In genomic region chr1:184059814-184060213, GRCm38 (mm10) we compare ENCODE assay signal across 14 mouse cellular contexts. TPM values are rescaled to one million over a fixed set of nuclear protein-coding genes. Genes with fewer than 3 reads are reported as not detected.
A peak's percentile ranks its signal among the peaks of the same experiment; 100 is the strongest.
DNase-seq lines count a peak whose midpoint lies in the region; ATAC-seq and TF ChIP-seq lines count a peak whose summit lies in the region.
"Had no signal": no experiment of that assay in that cellular context is flagged by ENCODE, and none has a peak within 500 bp of the region (broad histone marks: within the 10 kb centered on the region; RNA-seq: fewer than 3 reads in every experiment).

No protein-coding gene starts in this region.

- no peaks in the 10 kb centered on the region for H3K36me3 ChIP-seq in heart, postnatal 0 days (replicated peaks; ENCODE audit: control insufficient read depth, insufficient read depth, low read length)
- no peaks in the 10 kb centered on the region for H3K36me3 ChIP-seq in lung, postnatal 0 days (ENCODE audit: insufficient read depth, low read length)
- H3K36me3 ChIP-seq in stomach, embryonic 16.5 days (ENCODE audit: control insufficient read depth, insufficient read depth, low read length): no peaks in the 10 kb centered on the region
- no peaks in the 10 kb centered on the region for H3K36me3 ChIP-seq in hindbrain, embryonic 14.5 days (replicated peaks; ENCODE audit: control insufficient read depth, insufficient read depth)
- H3K36me3 ChIP-seq: neural tube, embryonic 12.5 days had no signal

- no peak for TF ChIP-seq CTCF in heart, postnatal 0 days (IDR thresholded peaks at IDR 0.05; ENCODE audit: low read depth)
- no peak for TF ChIP-seq CTCF in lung, postnatal 0 days (IDR thresholded peaks at IDR 0.05)

- H3K9ac ChIP-seq in heart, postnatal 0 days (replicated peaks; ENCODE audit: low read depth, low read length): no peak overlapping the region
- no peak overlapping the region for H3K9ac ChIP-seq in lung, postnatal 0 days (replicated peaks; ENCODE audit: low read depth)
- no peak overlapping the region for H3K9ac ChIP-seq in stomach, embryonic 16.5 days (ENCODE audit: low read length)
- no peak overlapping the region for H3K9ac ChIP-seq in hindbrain, embryonic 14.5 days
- H3K9ac ChIP-seq: forebrain, postnatal 0 days; neural tube, embryonic 12.5 days had no signal

- intact Hi-C loops in heart, postnatal 25 days (cut with DNase I): no loop called here

- no peak overlapping the region for H3K4me2 ChIP-seq in heart, postnatal 0 days (ENCODE audit: low read depth, low read length)
- no peak overlapping the region for H3K4me2 ChIP-seq in lung, postnatal 0 days (replicated peaks; ENCODE audit: low read depth, low read length)
- H3K4me2 ChIP-seq in stomach, embryonic 16.5 days (ENCODE audit: low read depth, low read length): no peak overlapping the region
- no peak overlapping the region for H3K4me2 ChIP-seq in hindbrain, embryonic 14.5 days (replicated peaks)
- H3K4me2 ChIP-seq: neural tube, embryonic 12.5 days had no signal

- no peak for ATAC-seq in CD4-positive, CD25-positive, alpha-beta regulatory T cell, adult 4 months
- ATAC-seq in heart, postnatal 0 days (ENCODE audit: insufficient read depth, low read depth): no peak
- no peak for ATAC-seq in lung, postnatal 0 days
- no peak for ATAC-seq in stomach, embryonic 16.5 days (ENCODE audit: insufficient read depth, low FRiP score)
- no peak for ATAC-seq in hindbrain, embryonic 14.5 days (ENCODE audit: low FRiP score)
- ATAC-seq: Patski had no signal

- 87% methylated on average over 3 of the region's 3 CpGs for WGBS in heart, postnatal 0 days
- WGBS in lung, postnatal 0 days: 60% methylated on average over 3 of the region's 3 CpGs
- 72% methylated on average over 3 of the region's 3 CpGs for WGBS in stomach, embryonic 16.5 days
- WGBS in hindbrain, embryonic 14.5 days: 93% methylated on average over 3 of the region's 3 CpGs

- DNase-seq in CD4-positive, CD25-positive, alpha-beta regulatory T cell, adult 2 months (ENCODE audit: low read depth, low spot score): peak; percentile 2
- no peak for DNase-seq in heart, postnatal 0 days (ENCODE audit: low spot score)
- no peak for DNase-seq in heart, postnatal 25 days (ENCODE audit: low spot score)
- DNase-seq in lung, postnatal 0 days (ENCODE audit: low spot score): no peak
- DNase-seq in lung, postnatal 10 days: no peak
- DNase-seq in hindbrain, embryonic 14.5 days (ENCODE audit: low spot score): no peak
- DNase-seq: cerebellum, postnatal 25 days; spleen, adult 18-20 months had no signal

- H3K4me1 ChIP-seq in heart, postnatal 0 days (ENCODE audit: control insufficient read depth, insufficient read depth): peaks cover 43% of the 10 kb centered on the region
- peaks cover 13% of the 10 kb centered on the region; the same call in 1 of the 2 replicates for H3K4me1 ChIP-seq in lung, postnatal 0 days (ENCODE audit: insufficient read depth, low read depth, low read length)
- peaks cover 25% of the 10 kb centered on the region for H3K4me1 ChIP-seq in stomach, embryonic 16.5 days (ENCODE audit: control insufficient read depth, insufficient read depth, low read length)
- H3K4me1 ChIP-seq in hindbrain, embryonic 14.5 days (replicated peaks; ENCODE audit: control insufficient read depth, insufficient read depth, low read length): no peaks in the 10 kb centered on the region
- H3K4me1 ChIP-seq: neural tube, embryonic 12.5 days had no signal

- no peak overlapping the region for H3K4me3 ChIP-seq in heart, postnatal 0 days (ENCODE audit: low read depth, low read length)
- no peak overlapping the region for H3K4me3 ChIP-seq in lung, postnatal 0 days (ENCODE audit: low read depth, low read length)
- H3K4me3 ChIP-seq in stomach, embryonic 16.5 days (replicated peaks; ENCODE audit: low read length): no peak overlapping the region
- H3K4me3 ChIP-seq in hindbrain, embryonic 14.5 days (replicated peaks; ENCODE audit: low read length): no peak overlapping the region
- H3K4me3 ChIP-seq: layer of hippocampus, adult 2 months; neural tube, embryonic 12.5 days had no signal

- H3K27ac ChIP-seq in heart, postnatal 0 days (ENCODE audit: low read depth): peak overlapping the region; percentile 66
- H3K27ac ChIP-seq in lung, postnatal 0 days (ENCODE audit: low read length): peak overlapping the region; percentile 76
- peak overlapping the region; percentile 31 for H3K27ac ChIP-seq in stomach, embryonic 16.5 days (ENCODE audit: low read length)
- no peak overlapping the region for H3K27ac ChIP-seq in hindbrain, embryonic 14.5 days
- H3K27ac ChIP-seq: neural tube, embryonic 12.5 days had no signal

- no peaks in the 10 kb centered on the region for H3K27me3 ChIP-seq in heart, postnatal 0 days (ENCODE audit: control insufficient read depth, insufficient read depth, low read length)
- no peaks in the 10 kb centered on the region for H3K27me3 ChIP-seq in lung, postnatal 0 days (replicated peaks; ENCODE audit: insufficient read depth, low read length)
- no peaks in the 10 kb centered on the region for H3K27me3 ChIP-seq in stomach, embryonic 16.5 days (ENCODE audit: control insufficient read depth, insufficient read depth, low read length)
- no peaks in the 10 kb centered on the region for H3K27me3 ChIP-seq in hindbrain, embryonic 14.5 days (ENCODE audit: control insufficient read depth, insufficient read depth, low read length)
- H3K27me3 ChIP-seq: neural tube, embryonic 12.5 days; Patski had no signal

- H3K9me3 ChIP-seq in heart, postnatal 0 days (replicated peaks; ENCODE audit: control insufficient read depth, low read length): no peaks in the 10 kb centered on the region
- H3K9me3 ChIP-seq in lung, postnatal 0 days (ENCODE audit: low read length): no peaks in the 10 kb centered on the region
- H3K9me3 ChIP-seq in stomach, embryonic 16.5 days (replicated peaks; ENCODE audit: control insufficient read depth, low read length): no peaks in the 10 kb centered on the region
- H3K9me3 ChIP-seq in hindbrain, embryonic 14.5 days (ENCODE audit: control insufficient read depth, low read length): no peaks in the 10 kb centered on the region
- H3K9me3 ChIP-seq: neural tube, embryonic 12.5 days had no signal

- no peak for TF ChIP-seq EP300 in heart, postnatal 0 days (IDR thresholded peaks at IDR 0.05; ENCODE audit: low read depth)
- TF ChIP-seq EP300 in lung, postnatal 0 days (IDR thresholded peaks at IDR 0.05): no peak

RNA-seq across cellular contexts. Expression of gene 1700056E22Rik, which starts 25.7 kb away (rescaled TPM):
- under 1 TPM in 1 of 2 experiments, not detected in 1; 0.94 TPM for polyA plus RNA-seq in CD4-positive, CD25-positive, alpha-beta regulatory T cell, adult 4 months (2017; shearing (Covaris generic))
- not detected in 2 replicates for total RNA-seq in heart, postnatal 0 days (2014; rRNA removed; ENCODE audit: low replicate concordance)
- 2.2 and 3.0 TPM in 2 replicates for polyA plus RNA-seq in heart, postnatal 0 days (2015; fragmentation: Nextera tagmentation; extraction: Ambion mirVana)
- under 1 TPM; 0.75 to 0.86 TPM for total RNA-seq in heart, postnatal 25 days (2021)
- polyA plus RNA-seq in lung, postnatal 0 days (2015; fragmentation: Nextera tagmentation; extraction: Ambion mirVana): 2.2 and 2.3 TPM in 2 replicates
- 0.84 and 1.3 TPM in 2 replicates for polyA plus RNA-seq in stomach, embryonic 16.5 days (2015; fragmentation: Nextera tagmentation; extraction: Ambion mirVana)
- 0.37 and 0.75 TPM in 2 replicates for polyA plus RNA-seq in hindbrain, embryonic 14.5 days (2014; fragmentation: Nextera tagmentation; extraction: Ambion mirVana)
- total RNA-seq: forebrain, postnatal 0 days; layer of hippocampus, adult 2 months had no signal

RNA-seq across cellular contexts. Expression of gene Dusp10, which starts 46.7 kb away (rescaled TPM):
- 10 to 100 TPM; 17.7 to 21.3 TPM for polyA plus RNA-seq in CD4-positive, CD25-positive, alpha-beta regulatory T cell, adult 4 months (2017; shearing (Covaris generic))
- total RNA-seq in heart, postnatal 0 days (2014; rRNA removed; ENCODE audit: low replicate concordance): 13.4 and 31.1 TPM in 2 replicates
- 7.7 and 8.6 TPM in 2 replicates for polyA plus RNA-seq in heart, postnatal 0 days (2015; fragmentation: Nextera tagmentation; extraction: Ambion mirVana)
- total RNA-seq in heart, postnatal 25 days (2021): 1 to 10 TPM; 7.4 to 8.6 TPM
- 6.7 and 6.8 TPM in 2 replicates for polyA plus RNA-seq in lung, postnatal 0 days (2015; fragmentation: Nextera tagmentation; extraction: Ambion mirVana)
- polyA plus RNA-seq in stomach, embryonic 16.5 days (2015; fragmentation: Nextera tagmentation; extraction: Ambion mirVana): 11.1 and 12.2 TPM in 2 replicates
- polyA plus RNA-seq in hindbrain, embryonic 14.5 days (2014; fragmentation: Nextera tagmentation; extraction: Ambion mirVana): 4.4 and 5.2 TPM in 2 replicates
